Mouse (Mus musculus) heart, embryonic 11.5 days (tissue): ENCODE results near the gene Tex47. TPM values are rescaled to one million over a fixed set of nuclear protein-coding genes. Genes with fewer than 3 reads are reported as not detected.

Source experiments
- ATAC-seq: fragments of 200-750 bp; cut with Nextera tagmentation; replicated peaks from 2 replicates; pipeline ENCODE4 v1.8.0; 2017; ENCODE audit warnings: moderate library complexity; ENCODE audit not compliant: insufficient number of reproducible peaks, low FRiP score, low TSS enrichment
- H3K27ac ChIP-seq: fragments of 300-500 bp; sonication (generic); 2 replicates; pipeline ENCODE4 v1.5.1; 2014; ENCODE audit warnings: mild to moderate bottlenecking, low read depth, low read length
- H3K27me3 ChIP-seq: fragments of 300-500 bp; sonication (generic); 2 replicates; pipeline ENCODE4 v1.6.1; 2014; ENCODE audit warnings: mild to moderate bottlenecking, low read length, mixed read lengths; ENCODE audit not compliant: control insufficient read depth, insufficient read depth
- H3K36me3 ChIP-seq: fragments of 300-500 bp; sonication (generic); 2 replicates; pipeline ENCODE4 v1.6.1; 2014; ENCODE audit warnings: mild to moderate bottlenecking, low read length, moderate library complexity, mixed read lengths; ENCODE audit not compliant: control insufficient read depth, insufficient read depth
- H3K4me1 ChIP-seq: fragments of 300-500 bp; sonication (generic); 2 replicates; pipeline ENCODE4 v1.6.1; 2014; ENCODE audit warnings: low read length; ENCODE audit not compliant: control insufficient read depth, insufficient read depth
- H3K4me2 ChIP-seq: fragments of 300-500 bp; sonication (generic); 2 replicates; pipeline ENCODE4 v1.6.1; 2014; ENCODE audit warnings: mild to moderate bottlenecking, moderate library complexity
- H3K4me3 ChIP-seq: fragments of 300-500 bp; sonication (generic); 2 replicates; pipeline ENCODE4 v1.5.1; 2014; ENCODE audit warnings: low read depth, low read length
- H3K9ac ChIP-seq: fragments of 300-500 bp; sonication (generic); 2 replicates; pipeline ENCODE4 v1.6.1; 2014; ENCODE audit warnings: mild to moderate bottlenecking, low read depth, low read length, moderate library complexity
- H3K9me3 ChIP-seq: fragments of 300-500 bp; sonication (generic); replicated peaks from 2 replicates; pipeline ENCODE4 v1.6.1; 2016; ENCODE audit warnings: low read length; ENCODE audit not compliant: control insufficient read depth
- WGBS: fragments of 180-500 bp; shearing (Covaris S2); extraction: QIAGEN DNeasy Blood & Tissue Kit; methylation state at CpG from one replicate; pipeline ENCODE4 v1.1.7; 2014; ENCODE audit not compliant: insufficient replicate concordance; 5-methylcytosine and 5-hydroxymethylcytosine counted together
- polyA plus RNA-seq: library from polyadenylated mRNA; unstranded; fragments of >200 nt; fragmentation: Nextera tagmentation; extraction: Ambion mirVana; gene quantifications from 2 replicates; pipeline ENCODE4 v1.2.1, GENCODE M21; 2014

Tex47 gene
- not detected in 2 replicates for polyA plus RNA-seq

- Histone ChIP-seq H3K4me3 (no peak within 1 kb of the TSS), H3K36me3 (no peaks in the 10 kb centered on the region), H3K9me3 (no peaks in the 10 kb centered on the region), H3K9ac (no peak within 1 kb of the TSS), H3K27me3 (no peaks in the 10 kb centered on the region), H3K27ac (no peak within 1 kb of the TSS), H3K4me1 (no peaks in the 10 kb centered on the region), H3K4me2 (no peak within 1 kb of the TSS)
- 83% methylated on average over 1 of the region's 1 CpGs for WGBS
- ATAC-seq = no peak
Observed at GRCm38 (mm10) chr5:7303819-7304218, at the start of gene Tex47. TSS of gene Tex47 (plus strand) at chr5:7304119.

GRCm38 (mm10) chr5:7276659-7277455 lies 27.1 kb upstream of the Tex47 start:
- no peaks in the 10 kb centered on the region for H3K36me3 ChIP-seq
- H3K4me1 ChIP-seq = no peaks in the 10 kb centered on the region
- no peak overlapping the region for H3K27ac ChIP-seq
- no peak; the same call in 1 of the 2 replicates for ATAC-seq
- 83% methylated on average over 7 of the region's 7 CpGs for WGBS
- no peaks in the 10 kb centered on the region for H3K27me3 ChIP-seq
- no peak overlapping the region for H3K9ac ChIP-seq
- no peaks in the 10 kb centered on the region for H3K9me3 ChIP-seq
- no peak overlapping the region for H3K4me3 ChIP-seq
- no peak overlapping the region for H3K4me2 ChIP-seq

GRCm38 (mm10) chr5:7284336-7284735 lies 19.6 kb upstream of the Tex47 start:
- Histone ChIP-seq H3K27ac (no peak overlapping the region), H3K27me3 (no peaks in the 10 kb centered on the region), H3K4me3 (no peak overlapping the region), H3K9ac (no peak overlapping the region), H3K4me1 (no peaks in the 10 kb centered on the region), H3K9me3 (no peaks in the 10 kb centered on the region), H3K36me3 (no peaks in the 10 kb centered on the region), H3K4me2 (no peak overlapping the region)
- 80% methylated on average over 1 of the region's 1 CpGs for WGBS
- no peak for ATAC-seq

- no peak overlapping the region for H3K4me2 ChIP-seq
- no peaks in the 10 kb centered on the region for H3K27me3 ChIP-seq
- ATAC-seq = no peak
- WGBS = 74% methylated on average over 1 of the region's 1 CpGs
- H3K4me3 ChIP-seq = no peak overlapping the region
- no peak overlapping the region for H3K9ac ChIP-seq
- no peaks in the 10 kb centered on the region for H3K36me3 ChIP-seq
- H3K4me1 ChIP-seq = no peaks in the 10 kb centered on the region
- H3K27ac ChIP-seq = no peak overlapping the region
- H3K9me3 ChIP-seq = no peaks in the 10 kb centered on the region
Observed at GRCm38 (mm10) chr5:7302969-7303368, 950 bp upstream of the Tex47 start.

- 76% methylated on average over 4 of the region's 4 CpGs for WGBS
Observed at GRCm38 (mm10) chr5:7325594-7325993, 21.7 kb downstream of the Tex47 start.

GRCm38 (mm10) chr5:7344145-7345010 lies 40.5 kb downstream of the Tex47 start, which contains the start of gene Zfp804b:
TSS of gene Zfp804b (minus strand) at chr5:7344756.
- Histone ChIP-seq H3K4me3 (peak within 1 kb of the TSS; percentile 62), H3K4me2 (peak within 1 kb of the TSS; percentile 90), H3K9me3 (no peaks in the 10 kb centered on the region), H3K27me3 (no peaks in the 10 kb centered on the region), H3K27ac (no peak within 1 kb of the TSS), H3K36me3 (no peaks in the 10 kb centered on the region), H3K4me1 (no peaks in the 10 kb centered on the region), H3K9ac (peak within 1 kb of the TSS; percentile 56)
- ATAC-seq = peak; percentile 83
- under 1% methylated on average over 50 of the region's 50 CpGs for WGBS

More at GRCm38 (mm10) chr5:7325594-7325993, 21.7 kb downstream of the Tex47 start:
- Histone ChIP-seq H3K27me3 (no peaks in the 10 kb centered on the region), H3K4me3 (no peak overlapping the region), H3K9ac (no peak overlapping the region), H3K9me3 (no peaks in the 10 kb centered on the region), H3K4me1 (no peaks in the 10 kb centered on the region), H3K27ac (no peak overlapping the region), H3K4me2 (no peak overlapping the region), H3K36me3 (no peaks in the 10 kb centered on the region)
- ATAC-seq = no peak

- Histone ChIP-seq H3K4me1 (no peaks in the 10 kb centered on the region), H3K36me3 (no peaks in the 10 kb centered on the region), H3K27me3 (no peaks in the 10 kb centered on the region), H3K9ac (peak overlapping the region; percentile 54; the same call in 1 of the 2 replicates), H3K27ac (no peak overlapping the region), H3K9me3 (no peaks in the 10 kb centered on the region), H3K4me2 (peak overlapping the region; percentile 90), H3K4me3 (peak overlapping the region; percentile 62)
- under 1% methylated on average over 11 of the region's 11 CpGs for WGBS
- peak; percentile 59; the same call in 1 of the 2 replicates for ATAC-seq
Observed at GRCm38 (mm10) chr5:7345011-7345389, 41.1 kb downstream of the Tex47 start.
